Mouse (Mus musculus): Measurements from ENCODE around the gene Fkbp9. TPM values are rescaled to one million over a fixed set of nuclear protein-coding genes. Genes with fewer than 3 reads are reported as not detected.
A peak's percentile ranks its signal among the peaks of the same experiment; 100 is the strongest.

Gene Fkbp9
- polyA plus RNA-seq, 2 experiments: 15.3 to 19.1 TPM

DNA sequence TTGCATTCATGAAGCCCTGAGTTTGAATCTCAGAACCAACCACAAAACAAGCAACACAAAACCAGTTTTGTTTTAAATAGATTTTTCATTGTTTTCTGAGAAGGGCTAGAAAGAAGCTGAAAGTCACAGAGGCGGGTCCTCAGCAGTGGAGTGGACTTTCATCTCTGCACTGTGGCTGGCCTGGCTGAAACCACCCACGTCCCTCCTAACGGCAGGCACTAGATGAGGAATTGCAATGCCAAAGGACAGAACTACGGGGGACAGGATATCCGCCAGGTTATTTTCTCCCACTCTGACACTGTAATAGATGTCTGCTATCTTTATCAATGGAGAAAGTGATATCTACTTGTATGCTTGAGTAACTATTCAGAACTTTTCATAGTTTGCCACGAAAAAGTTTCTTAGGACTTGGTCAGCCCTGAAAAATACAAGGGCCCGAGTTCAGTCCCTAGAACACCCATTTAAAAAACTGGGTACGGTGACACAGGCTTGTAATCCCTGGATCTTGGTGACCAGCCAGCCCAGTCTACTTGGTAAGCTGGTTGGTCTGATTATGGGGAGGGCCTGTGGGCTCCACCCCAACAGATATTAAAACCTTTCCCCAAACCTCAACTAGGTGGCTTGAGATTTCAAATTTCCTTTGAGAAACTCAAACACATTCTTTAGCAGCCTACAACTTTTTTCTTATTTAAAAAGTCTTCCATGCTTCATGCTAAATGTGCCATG, 74.4 kb downstream of the Fkbp9 start:
- no peaks in the 10 kb centered on the region for H3K27me3 ChIP-seq (ENCODE audit: control insufficient read depth, insufficient read depth, low read length)
- peak overlapping the region; percentile 44 for H3K4me2 ChIP-seq (ENCODE audit: low read depth)
- H3K4me3 ChIP-seq (ENCODE audit: insufficient read depth in 1 of 2, low read depth in 2 of 2, low read length in 2 of 2): no peak overlapping the region
- H3K9ac ChIP-seq (replicated peaks): peak overlapping the region; percentile 20; the same call in 1 of the 2 replicates
- DNase-seq (ENCODE audit: low read depth in 3 of 3, low spot score in 3 of 3) (peak in 1 of 3 experiments; percentile 45), ATAC-seq (ENCODE audit: insufficient read depth) (no peak)
- WGBS (ENCODE audit: insufficient replicate concordance): 55% methylated on average over 8 of the region's 8 CpGs
- no peak for TF ChIP-seq EP300 (IDR thresholded peaks at IDR 0.05; ENCODE audit: low read depth)
- no peak for TF ChIP-seq CTCF (IDR thresholded peaks at IDR 0.05; ENCODE audit: low read depth)
- peaks cover 11% of the 10 kb centered on the region for H3K36me3 ChIP-seq (replicated peaks; ENCODE audit: control insufficient read depth, insufficient read depth, low read depth)
- no peaks in the 10 kb centered on the region for H3K9me3 ChIP-seq (ENCODE audit: control insufficient read depth, low read length)
- H3K27ac ChIP-seq: peak overlapping the region; percentile 91
- peaks cover 77 to 92% of the 10 kb centered on the region in 2 experiments for H3K4me1 ChIP-seq (replicated peaks; ENCODE audit: control insufficient read depth in 2 of 2, insufficient read depth in 2 of 2, low read length in 1 of 2)

DNA sequence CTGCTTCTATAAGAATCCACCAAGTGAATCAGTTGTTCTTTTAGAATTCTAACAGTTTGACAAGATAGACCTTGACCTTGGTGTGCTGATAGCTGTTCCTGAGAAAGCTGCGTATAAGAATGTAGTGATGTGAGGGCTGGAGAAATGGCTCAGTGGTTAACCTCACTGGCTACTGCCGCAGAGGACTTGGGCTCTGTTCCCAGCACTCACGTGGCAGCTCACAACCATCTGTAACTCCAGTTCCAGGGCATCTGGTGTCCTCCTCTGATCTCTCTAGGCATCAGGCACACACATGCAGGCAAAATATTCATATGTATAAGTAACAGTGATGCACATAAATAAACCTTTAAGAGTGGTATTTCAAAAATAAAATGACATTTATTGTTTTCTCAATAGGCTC, 76.1 kb downstream of the Fkbp9 start:
- no peak for TF ChIP-seq EP300 (IDR thresholded peaks at IDR 0.05; ENCODE audit: low read depth)
- no peak for TF ChIP-seq CTCF (IDR thresholded peaks at IDR 0.05; ENCODE audit: low read depth)
- no peak overlapping the region for H3K27ac ChIP-seq
- no peaks in the 10 kb centered on the region for H3K9me3 ChIP-seq (ENCODE audit: control insufficient read depth, low read length)
- WGBS (ENCODE audit: insufficient replicate concordance): 89% methylated on average over 3 of the region's 3 CpGs
- H3K36me3 ChIP-seq (replicated peaks; ENCODE audit: control insufficient read depth, insufficient read depth, low read depth): peaks cover 14% of the 10 kb centered on the region
- DNase-seq (ENCODE audit: low read depth in 3 of 3, low spot score in 3 of 3): no peak
- H3K4me3 ChIP-seq (ENCODE audit: insufficient read depth in 1 of 2, low read depth in 2 of 2, low read length in 2 of 2): no peak overlapping the region
- no peak overlapping the region for H3K4me2 ChIP-seq (ENCODE audit: low read depth)
- peaks cover 79 to 88% of the 10 kb centered on the region in 2 experiments for H3K4me1 ChIP-seq (replicated peaks; ENCODE audit: control insufficient read depth in 2 of 2, insufficient read depth in 2 of 2, low read length in 1 of 2)
- no peak for ATAC-seq (ENCODE audit: insufficient read depth)
- H3K9ac ChIP-seq (replicated peaks): no peak overlapping the region
- no peaks in the 10 kb centered on the region for H3K27me3 ChIP-seq (ENCODE audit: control insufficient read depth, insufficient read depth, low read length)

DNA sequence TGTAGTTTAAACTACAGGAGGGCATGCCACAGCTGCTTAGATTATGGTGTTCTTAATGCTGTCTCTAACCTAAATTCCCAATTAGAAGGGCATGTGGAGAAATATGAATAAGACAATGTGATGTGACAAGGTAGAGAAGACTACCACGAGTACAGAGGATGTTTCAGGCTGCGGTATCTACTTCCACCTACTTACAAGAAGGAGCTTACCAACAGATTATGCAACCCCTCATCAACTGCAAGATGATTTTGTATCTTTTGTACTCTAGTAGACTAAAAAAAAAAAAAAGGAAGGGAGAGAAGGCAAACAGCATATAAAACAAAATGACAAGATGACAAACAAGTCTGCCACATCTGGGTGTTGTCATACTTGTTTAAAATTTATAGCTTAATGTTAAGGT, 76.5 kb downstream of the Fkbp9 start:
- H3K9me3 ChIP-seq (ENCODE audit: control insufficient read depth, low read length): no peaks in the 10 kb centered on the region
- no peak for ATAC-seq (ENCODE audit: insufficient read depth)
- H3K27ac ChIP-seq: peak overlapping the region; percentile 27
- H3K36me3 ChIP-seq (replicated peaks; ENCODE audit: control insufficient read depth, insufficient read depth, low read depth): peaks cover 14% of the 10 kb centered on the region
- H3K4me1 ChIP-seq (replicated peaks; ENCODE audit: control insufficient read depth in 2 of 2, insufficient read depth in 2 of 2, low read length in 1 of 2): peaks cover 80 to 88% of the 10 kb centered on the region in 2 experiments
- H3K27me3 ChIP-seq (ENCODE audit: control insufficient read depth, insufficient read depth, low read length): no peaks in the 10 kb centered on the region
- TF ChIP-seq CTCF (IDR thresholded peaks at IDR 0.05; ENCODE audit: low read depth) (no peak), EP300 (IDR thresholded peaks at IDR 0.05; ENCODE audit: low read depth) (no peak)
- H3K4me2 ChIP-seq (ENCODE audit: low read depth): peak overlapping the region; percentile 72; the same call in 1 of the 2 replicates
- H3K4me3 ChIP-seq (ENCODE audit: insufficient read depth in 1 of 2, low read depth in 2 of 2, low read length in 2 of 2): no peak overlapping the region
- WGBS (ENCODE audit: insufficient replicate concordance): 68% methylated on average over 2 of the region's 2 CpGs
- no peak overlapping the region for H3K9ac ChIP-seq (replicated peaks)
- no peak for DNase-seq (ENCODE audit: low read depth in 3 of 3, low spot score in 3 of 3)

DNA sequence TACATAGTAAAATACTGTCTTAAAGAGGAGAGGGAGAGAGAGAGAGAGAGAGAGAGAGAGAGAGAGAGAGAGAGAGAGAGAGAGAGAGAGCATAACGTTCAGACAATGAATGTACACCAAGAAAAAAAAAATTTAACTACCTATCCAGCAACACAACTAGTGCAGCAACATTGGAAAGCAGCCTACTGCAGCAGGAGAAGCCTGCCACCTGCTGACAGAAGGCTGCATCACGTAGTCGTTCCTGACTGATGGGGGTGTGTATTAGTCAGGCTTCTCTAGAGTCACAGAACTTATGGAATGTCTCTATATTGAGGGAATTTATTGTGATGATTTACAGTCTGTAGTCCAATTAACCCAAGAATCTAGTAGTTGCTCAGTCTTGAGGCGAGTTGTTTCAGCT, 77.1 kb downstream of the Fkbp9 start:
- no peak overlapping the region; the same call in 1 of the 2 replicates for H3K9ac ChIP-seq (replicated peaks)
- H3K36me3 ChIP-seq (replicated peaks; ENCODE audit: control insufficient read depth, insufficient read depth, low read depth): peaks cover 16% of the 10 kb centered on the region
- TF ChIP-seq EP300 (IDR thresholded peaks at IDR 0.05; ENCODE audit: low read depth) (no peak; the same call in 1 of the 2 replicates), CTCF (IDR thresholded peaks at IDR 0.05; ENCODE audit: low read depth) (peak; percentile 97)
- peak in 2 of 3 experiments; percentile 59 to 72 for DNase-seq (ENCODE audit: low read depth in 3 of 3, low spot score in 3 of 3)
- H3K9me3 ChIP-seq (ENCODE audit: control insufficient read depth, low read length): no peaks in the 10 kb centered on the region
- peak overlapping the region; percentile 53 for H3K27ac ChIP-seq
- 7% methylated on average over 4 of the region's 4 CpGs for WGBS (ENCODE audit: insufficient replicate concordance)
- no peak overlapping the region for H3K4me3 ChIP-seq (ENCODE audit: insufficient read depth in 1 of 2, low read depth in 2 of 2, low read length in 2 of 2)
- no peaks in the 10 kb centered on the region for H3K27me3 ChIP-seq (ENCODE audit: control insufficient read depth, insufficient read depth, low read length)
- peak; percentile 36 for ATAC-seq (ENCODE audit: insufficient read depth)
- H3K4me1 ChIP-seq (replicated peaks; ENCODE audit: control insufficient read depth in 2 of 2, insufficient read depth in 2 of 2, low read length in 1 of 2): peaks cover 81 to 88% of the 10 kb centered on the region in 2 experiments
- peak overlapping the region; percentile 72 for H3K4me2 ChIP-seq (ENCODE audit: low read depth)

DNA sequence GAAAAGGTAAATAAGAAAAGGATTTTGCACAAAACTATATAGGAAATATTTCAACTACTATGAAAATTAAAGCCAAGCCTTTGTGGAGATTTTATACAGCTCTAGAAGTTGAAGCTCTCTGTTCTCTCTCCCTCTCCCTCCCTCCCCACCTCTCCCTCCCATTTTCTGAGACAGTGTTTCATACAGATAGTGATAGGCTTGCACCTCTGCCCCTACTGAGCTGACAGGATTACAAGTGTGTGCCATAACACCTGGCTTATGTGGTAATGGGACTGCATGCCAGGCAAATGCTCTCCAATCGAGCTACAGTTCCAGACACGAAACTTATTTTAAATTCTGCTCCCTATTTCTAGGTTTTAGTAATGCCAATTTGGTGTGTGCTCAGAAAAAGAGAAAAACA, 79.1 kb downstream of the Fkbp9 start:
- Histone ChIP-seq H3K27me3 (ENCODE audit: control insufficient read depth, insufficient read depth, low read length) (no peaks in the 10 kb centered on the region), H3K4me2 (ENCODE audit: low read depth) (peak overlapping the region; percentile 72), H3K9ac (replicated peaks) (peak overlapping the region; percentile 59), H3K9me3 (ENCODE audit: control insufficient read depth, low read length) (no peaks in the 10 kb centered on the region; the same call in 1 of the 2 replicates), H3K36me3 (replicated peaks; ENCODE audit: control insufficient read depth, insufficient read depth, low read depth) (peaks cover 25% of the 10 kb centered on the region), H3K4me3 (ENCODE audit: insufficient read depth in 1 of 2, low read depth in 2 of 2, low read length in 2 of 2) (no peak overlapping the region), H3K4me1 (replicated peaks; ENCODE audit: control insufficient read depth in 2 of 2, insufficient read depth in 2 of 2, low read length in 1 of 2) (peaks cover 78 to 86% of the 10 kb centered on the region in 2 experiments), H3K27ac (peak overlapping the region; percentile 89)
- 13% methylated on average over 2 of the region's 2 CpGs for WGBS (ENCODE audit: insufficient replicate concordance)
- DNase-seq (ENCODE audit: low read depth in 3 of 3, low spot score in 3 of 3): peak; percentile 73 to 81 (median 75)
- peak; percentile 91 for ATAC-seq (ENCODE audit: insufficient read depth)
- TF ChIP-seq CTCF (IDR thresholded peaks at IDR 0.05; ENCODE audit: low read depth) (no peak), EP300 (IDR thresholded peaks at IDR 0.05; ENCODE audit: low read depth) (peak; percentile 95)

All from liver, embryonic 14.5 days (tissue).